Comparison of ENCODE assay signal across 12 mouse cellular contexts in the genomic region with DNA sequence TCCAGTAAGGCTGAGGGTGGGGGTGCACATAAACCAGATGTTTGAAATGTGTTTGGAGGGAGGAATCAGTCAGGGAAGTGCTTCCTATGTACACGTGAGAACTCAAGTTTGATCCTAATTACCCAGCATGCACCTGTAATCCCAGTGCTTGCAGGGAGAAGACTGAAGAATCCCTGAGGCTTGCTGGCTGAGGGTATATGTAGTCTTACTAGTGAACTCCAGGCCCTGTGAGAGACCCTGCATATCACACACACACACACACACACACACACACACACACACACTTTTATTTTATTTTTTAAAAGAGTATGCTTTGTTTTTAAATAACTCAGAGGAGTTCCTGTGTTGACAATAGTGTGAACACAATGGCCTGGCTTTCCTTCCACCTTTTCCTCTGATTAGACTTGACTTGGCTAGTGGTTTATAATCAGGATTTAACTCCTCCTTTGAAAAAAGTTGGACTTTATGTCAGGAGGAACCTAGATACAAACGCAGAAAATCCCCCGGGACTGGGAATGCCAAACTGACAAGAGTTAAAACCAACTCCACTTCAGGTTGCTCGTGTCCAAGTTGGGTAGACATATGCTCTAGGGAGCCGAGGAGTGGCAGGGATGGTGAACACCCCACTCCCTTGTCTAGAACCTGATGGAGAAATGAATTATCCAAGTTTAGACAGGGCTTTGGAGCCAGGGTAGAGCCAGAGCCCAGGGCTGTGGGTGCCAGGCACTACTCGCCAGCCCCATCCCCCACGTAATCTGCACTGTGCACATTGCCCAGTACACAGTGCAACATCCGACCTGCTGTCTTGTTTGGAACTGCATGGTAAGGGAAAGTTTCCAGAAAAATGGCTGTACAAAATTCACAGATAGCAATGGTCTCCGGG. TPM values are rescaled to one million over a fixed set of nuclear protein-coding genes. Genes with fewer than 3 reads are reported as not detected.
A peak's percentile ranks its signal among the peaks of the same experiment; 100 is the strongest.
DNase-seq lines count a peak whose midpoint lies in the region; ATAC-seq and TF ChIP-seq lines count a peak whose summit lies in the region.
"Had no signal": no experiment of that assay in that cellular context is flagged by ENCODE, and none has a peak within 500 bp of the region (broad histone marks: within the 10 kb centered on the region; RNA-seq: fewer than 3 reads in every experiment).

No protein-coding gene starts in this region.

- peak; percentile 10 for DNase-seq in embryonic facial prominence, embryonic 11.5 days (ENCODE audit: low spot score)
- no peak for DNase-seq in embryonic facial prominence, embryonic 10.5 days (ENCODE audit: low spot score)
- DNase-seq in embryonic facial prominence, embryonic 14.5 days (ENCODE audit: low spot score), result no peak
- no peak for DNase-seq in retina, postnatal 1 day
- DNase-seq in yolk sac, embryonic 10.5 days (ENCODE audit: low spot score), result no peak
- no peak for DNase-seq in hindbrain, embryonic 11.5 days (ENCODE audit: low spot score)

- H3K36me3 ChIP-seq in embryonic facial prominence, embryonic 11.5 days (replicated peaks; ENCODE audit: control insufficient read depth, insufficient read depth, low read depth, low read length), result no peaks in the 10 kb centered on the region
- no peaks in the 10 kb centered on the region for H3K36me3 ChIP-seq in embryonic facial prominence, embryonic 10.5 days (replicated peaks)
- H3K36me3 ChIP-seq in embryonic facial prominence, embryonic 14.5 days (ENCODE audit: control insufficient read depth, insufficient read depth, low read length), result no peaks in the 10 kb centered on the region
- H3K36me3 ChIP-seq in intestine, postnatal 0 days (ENCODE audit: control insufficient read depth, insufficient read depth), result no peaks in the 10 kb centered on the region
- no peaks in the 10 kb centered on the region for H3K36me3 ChIP-seq in lung, embryonic 16.5 days (ENCODE audit: control insufficient read depth, insufficient read depth, low read length)
- H3K36me3 ChIP-seq in hindbrain, embryonic 11.5 days (ENCODE audit: control insufficient read depth, insufficient read depth, low read length), result no peaks in the 10 kb centered on the region
- H3K36me3 ChIP-seq: midbrain, embryonic 12.5 days had no signal

- WGBS in embryonic facial prominence, embryonic 11.5 days, result 79% methylated on average over 9 of the region's 9 CpGs
- WGBS in embryonic facial prominence, embryonic 10.5 days, result 77% methylated on average over 9 of the region's 9 CpGs
- WGBS in embryonic facial prominence, embryonic 14.5 days, result 73% methylated on average over 9 of the region's 9 CpGs
- 71% methylated on average over 9 of the region's 9 CpGs for WGBS in intestine, postnatal 0 days
- 64% methylated on average over 9 of the region's 9 CpGs for WGBS in lung, embryonic 16.5 days
- WGBS in hindbrain, embryonic 11.5 days, result 81% methylated on average over 9 of the region's 9 CpGs

- H3K9me3 ChIP-seq in embryonic facial prominence, embryonic 11.5 days (replicated peaks; ENCODE audit: control insufficient read depth, low read length), result no peaks in the 10 kb centered on the region
- H3K9me3 ChIP-seq in embryonic facial prominence, embryonic 10.5 days, result no peaks in the 10 kb centered on the region
- H3K9me3 ChIP-seq in embryonic facial prominence, embryonic 14.5 days (ENCODE audit: control insufficient read depth, low read length), result no peaks in the 10 kb centered on the region
- H3K9me3 ChIP-seq in intestine, postnatal 0 days (ENCODE audit: control insufficient read depth), result no peaks in the 10 kb centered on the region
- H3K9me3 ChIP-seq in lung, embryonic 16.5 days (ENCODE audit: control insufficient read depth, low read length), result no peaks in the 10 kb centered on the region
- H3K9me3 ChIP-seq in hindbrain, embryonic 11.5 days (ENCODE audit: control insufficient read depth, low read length), result no peaks in the 10 kb centered on the region
- H3K9me3 ChIP-seq: midbrain, embryonic 12.5 days had no signal

- no peak overlapping the region for H3K4me2 ChIP-seq in embryonic facial prominence, embryonic 11.5 days (ENCODE audit: low read depth, low read length)
- no peak overlapping the region for H3K4me2 ChIP-seq in embryonic facial prominence, embryonic 14.5 days (ENCODE audit: low read depth, low read length)
- no peak overlapping the region for H3K4me2 ChIP-seq in intestine, postnatal 0 days (replicated peaks; ENCODE audit: low read depth)
- no peak overlapping the region for H3K4me2 ChIP-seq in lung, embryonic 16.5 days (ENCODE audit: low read depth, low read length)
- no peak overlapping the region for H3K4me2 ChIP-seq in hindbrain, embryonic 11.5 days (replicated peaks; ENCODE audit: low read depth, low read length)
- H3K4me2 ChIP-seq: midbrain, embryonic 12.5 days had no signal

- no peak overlapping the region for H3K9ac ChIP-seq in embryonic facial prominence, embryonic 11.5 days (replicated peaks; ENCODE audit: low read length)
- H3K9ac ChIP-seq in embryonic facial prominence, embryonic 14.5 days (ENCODE audit: low read depth, low read length), result no peak overlapping the region
- no peak overlapping the region for H3K9ac ChIP-seq in intestine, postnatal 0 days (ENCODE audit: low read depth, low read length)
- H3K9ac ChIP-seq in lung, embryonic 16.5 days (ENCODE audit: low read length), result no peak overlapping the region
- no peak overlapping the region for H3K9ac ChIP-seq in hindbrain, embryonic 11.5 days (ENCODE audit: low read depth, low read length)
- H3K9ac ChIP-seq: midbrain, embryonic 12.5 days had no signal

- no peak; the same call in 1 of the 2 replicates for TF ChIP-seq CTCF in intestine, postnatal 0 days (IDR thresholded peaks at IDR 0.05; ENCODE audit: low read depth)

- H3K4me3 ChIP-seq in embryonic facial prominence, embryonic 11.5 days (ENCODE audit: low read depth, low read length), result no peak overlapping the region
- H3K4me3 ChIP-seq in embryonic facial prominence, embryonic 10.5 days, result no peak overlapping the region
- no peak overlapping the region for H3K4me3 ChIP-seq in embryonic facial prominence, embryonic 14.5 days (ENCODE audit: low read depth, low read length)
- no peak overlapping the region for H3K4me3 ChIP-seq in intestine, postnatal 0 days (ENCODE audit: low read depth, low read length)
- no peak overlapping the region for H3K4me3 ChIP-seq in lung, embryonic 16.5 days (ENCODE audit: low read length)
- H3K4me3 ChIP-seq in hindbrain, embryonic 11.5 days (ENCODE audit: low read depth, low read length), result no peak overlapping the region
- H3K4me3 ChIP-seq: erythroblast, embryonic 14.5 days; midbrain, embryonic 12.5 days had no signal

- no peak for ATAC-seq in embryonic facial prominence, embryonic 11.5 days (replicated peaks; ENCODE audit: insufficient number of reproducible peaks, low FRiP score, low TSS enrichment, low read depth)
- peak; percentile 33; the same call in 1 of the 2 replicates for ATAC-seq in embryonic facial prominence, embryonic 14.5 days (ENCODE audit: low read depth)
- ATAC-seq in intestine, postnatal 0 days, result peak; percentile 49; the same call in 1 of the 2 replicates
- ATAC-seq in lung, embryonic 16.5 days (ENCODE audit: low read depth), result peak; percentile 66
- ATAC-seq in hindbrain, embryonic 11.5 days (ENCODE audit: low FRiP score), result no peak

- no peaks in the 10 kb centered on the region for H3K4me1 ChIP-seq in embryonic facial prominence, embryonic 11.5 days (ENCODE audit: control insufficient read depth, insufficient read depth, low read length)
- peaks cover 4% of the 10 kb centered on the region for H3K4me1 ChIP-seq in embryonic facial prominence, embryonic 10.5 days
- H3K4me1 ChIP-seq in embryonic facial prominence, embryonic 14.5 days (ENCODE audit: control insufficient read depth, insufficient read depth, low read length), result peaks cover 6% of the 10 kb centered on the region
- H3K4me1 ChIP-seq in intestine, postnatal 0 days (replicated peaks; ENCODE audit: control insufficient read depth, insufficient read depth, low read length), result peaks cover 3% of the 10 kb centered on the region; the same call in 1 of the 2 replicates
- peaks cover 3% of the 10 kb centered on the region; the same call in 1 of the 2 replicates for H3K4me1 ChIP-seq in lung, embryonic 16.5 days (replicated peaks; ENCODE audit: control insufficient read depth, insufficient read depth, low read length)
- H3K4me1 ChIP-seq in hindbrain, embryonic 11.5 days (replicated peaks; ENCODE audit: control insufficient read depth, insufficient read depth, low read length), result no peaks in the 10 kb centered on the region
- H3K4me1 ChIP-seq: midbrain, embryonic 12.5 days had no signal

- H3K27ac ChIP-seq in embryonic facial prominence, embryonic 11.5 days (replicated peaks; ENCODE audit: low read depth, low read length), result no peak overlapping the region
- H3K27ac ChIP-seq in embryonic facial prominence, embryonic 10.5 days (replicated peaks), result no peak overlapping the region
- H3K27ac ChIP-seq in embryonic facial prominence, embryonic 14.5 days (replicated peaks; ENCODE audit: low read depth, low read length), result no peak overlapping the region
- H3K27ac ChIP-seq in intestine, postnatal 0 days (ENCODE audit: low read depth, low read length), result peak overlapping the region; percentile 46
- H3K27ac ChIP-seq in lung, embryonic 16.5 days (ENCODE audit: low read length), result peak overlapping the region; percentile 48
- no peak overlapping the region for H3K27ac ChIP-seq in hindbrain, embryonic 11.5 days (ENCODE audit: low read depth, low read length)
- H3K27ac ChIP-seq: midbrain, embryonic 12.5 days had no signal

- H3K27me3 ChIP-seq in embryonic facial prominence, embryonic 11.5 days (ENCODE audit: control insufficient read depth, insufficient read depth, low read length), result no peaks in the 10 kb centered on the region
- no peaks in the 10 kb centered on the region for H3K27me3 ChIP-seq in embryonic facial prominence, embryonic 10.5 days (replicated peaks; ENCODE audit: low read depth, poor library complexity, severe bottlenecking)
- no peaks in the 10 kb centered on the region for H3K27me3 ChIP-seq in embryonic facial prominence, embryonic 14.5 days (replicated peaks; ENCODE audit: control insufficient read depth, insufficient read depth, low read length)
- H3K27me3 ChIP-seq in intestine, postnatal 0 days (replicated peaks; ENCODE audit: control insufficient read depth, insufficient read depth, low read length), result no peaks in the 10 kb centered on the region
- no peaks in the 10 kb centered on the region for H3K27me3 ChIP-seq in lung, embryonic 16.5 days (ENCODE audit: control insufficient read depth, insufficient read depth, low read depth, low read length)
- no peaks in the 10 kb centered on the region for H3K27me3 ChIP-seq in hindbrain, embryonic 11.5 days (ENCODE audit: control insufficient read depth, insufficient read depth, low read length)
- H3K27me3 ChIP-seq: midbrain, embryonic 12.5 days had no signal

RNA-seq across cellular contexts. Expression of a gene that starts 4.0 kb away (rescaled TPM):
- polyA plus RNA-seq in embryonic facial prominence, embryonic 11.5 days (2014; fragmentation: Nextera tagmentation; extraction: Ambion mirVana), result not detected in 2 replicates
- polyA plus RNA-seq in embryonic facial prominence, embryonic 10.5 days (2016; fragmentation: Nextera tagmentation; extraction: Ambion mirVana), result not detected in 2 replicates
- 0.24 and 0.43 TPM in 2 replicates for polyA plus RNA-seq in embryonic facial prominence, embryonic 14.5 days (2014; fragmentation: Nextera tagmentation; extraction: Ambion mirVana)
- polyA plus RNA-seq in intestine, postnatal 0 days (2015; fragmentation: Nextera tagmentation; extraction: Ambion mirVana), result 3.1 TPM in 2 replicates
- polyA plus RNA-seq in lung, embryonic 16.5 days (2015; fragmentation: Nextera tagmentation; extraction: Ambion mirVana), result 3.6 and 4.1 TPM in 2 replicates
- polyA plus RNA-seq in hindbrain, embryonic 11.5 days (2014; fragmentation: Nextera tagmentation; extraction: Ambion mirVana), result not detected in 2 replicates
- polyA plus RNA-seq: C2C12; erythroblast, embryonic 14.5 days; midbrain, embryonic 12.5 days had no signal

RNA-seq across cellular contexts. Expression of a gene that starts 50.3 kb away (rescaled TPM):
- not detected in 2 replicates for polyA plus RNA-seq in embryonic facial prominence, embryonic 11.5 days (2014; fragmentation: Nextera tagmentation; extraction: Ambion mirVana)
- not detected in 2 replicates for polyA plus RNA-seq in embryonic facial prominence, embryonic 10.5 days (2016; fragmentation: Nextera tagmentation; extraction: Ambion mirVana)
- not detected in 2 replicates for polyA plus RNA-seq in embryonic facial prominence, embryonic 14.5 days (2014; fragmentation: Nextera tagmentation; extraction: Ambion mirVana)
- polyA plus RNA-seq in intestine, postnatal 0 days (2015; fragmentation: Nextera tagmentation; extraction: Ambion mirVana), result 0.04 TPM in 1 of 2 replicates, not detected in the other
- polyA plus RNA-seq in lung, embryonic 16.5 days (2015; fragmentation: Nextera tagmentation; extraction: Ambion mirVana), result not detected in 2 replicates
- 0.14 and 0.18 TPM in 2 replicates for polyA plus RNA-seq in hindbrain, embryonic 11.5 days (2014; fragmentation: Nextera tagmentation; extraction: Ambion mirVana)
- polyA plus RNA-seq: C2C12; gonadal fat pad, adult 2 months had no signal

Comparison
In these comparisons a context has a peak if more than half of its experiments do, and no peak if none do; other contexts are left out.
1. ATAC-seq: peak in embryonic facial prominence, embryonic 14.5 days (single experiment), intestine, postnatal 0 days (single experiment) and lung, embryonic 16.5 days (single experiment); none in embryonic facial prominence, embryonic 11.5 days (single experiment) and hindbrain, embryonic 11.5 days (single experiment).
2. H3K27ac ChIP-seq: peak in intestine, postnatal 0 days (single experiment) and lung, embryonic 16.5 days (single experiment); none in embryonic facial prominence, embryonic 11.5 days (single experiment), embryonic facial prominence, embryonic 10.5 days (single experiment), embryonic facial prominence, embryonic 14.5 days (single experiment) and hindbrain, embryonic 11.5 days (single experiment).